Mouse (Mus musculus) kidney, embryonic 14.5 days (tissue): Measurements from ENCODE around the gene Itga11. TPM values are rescaled to one million over a fixed set of nuclear protein-coding genes. Genes with fewer than 3 reads are reported as not detected.
"Not testable (repeated sequence)": the region's sequence is repeated elsewhere in the genome, so short reads cannot be mapped to it uniquely, and the experiment has no call there.

Experiments
- ATAC-seq: fragments of 200-750 bp; cut with Nextera tagmentation; 2 replicates; pipeline ENCODE4 v1.8.0; 2017; ENCODE audit warnings: moderate number of reproducible peaks, mild to moderate bottlenecking, moderate TSS enrichment, moderate library complexity; ENCODE audit not compliant: low FRiP score, low TSS enrichment
- H3K27ac ChIP-seq: fragments of 300-500 bp; sonication (generic); 2 replicates; pipeline ENCODE4 v1.5.1; 2014; ENCODE audit warnings: low read depth, mild to moderate bottlenecking, low read length, moderate library complexity, mixed read lengths
- H3K27me3 ChIP-seq: fragments of 300-500 bp; sonication (generic); 2 replicates; pipeline ENCODE4 v1.6.1; 2014; ENCODE audit warnings: mild to moderate bottlenecking, low read length; ENCODE audit not compliant: control insufficient read depth, insufficient read depth
- H3K36me3 ChIP-seq: fragments of 300-500 bp; sonication (generic); 2 replicates; pipeline ENCODE4 v1.6.1; 2014; ENCODE audit warnings: low read length, mixed read lengths; ENCODE audit not compliant: control insufficient read depth, insufficient read depth
- H3K4me1 ChIP-seq: fragments of 300-500 bp; sonication (generic); 2 replicates; pipeline ENCODE4 v1.6.1; 2014; ENCODE audit warnings: low read length, mixed read lengths; ENCODE audit not compliant: control insufficient read depth, insufficient read depth
- H3K4me2 ChIP-seq: fragments of 300-500 bp; sonication (generic); replicated peaks from 2 replicates; pipeline ENCODE4 v1.6.1; 2014; ENCODE audit warnings: low read depth, mild to moderate bottlenecking, low read length
- H3K4me3 ChIP-seq: fragments of 300-500 bp; sonication (generic); 2 replicates; pipeline ENCODE4 v1.5.1; 2014; ENCODE audit warnings: mild to moderate bottlenecking, low read length
- H3K9ac ChIP-seq: fragments of 300-500 bp; sonication (generic); 2 replicates; pipeline ENCODE4 v1.6.1; 2014; ENCODE audit warnings: low read depth, mild to moderate bottlenecking, low read length, moderate library complexity
- H3K9me3 ChIP-seq: fragments of 300-500 bp; sonication (generic); 2 replicates; pipeline ENCODE4 v1.6.1; 2016; ENCODE audit warnings: low read length; ENCODE audit not compliant: control insufficient read depth
- WGBS: fragments of 180-500 bp; shearing (Covaris S2); extraction: QIAGEN DNeasy Blood & Tissue Kit; methylation state at CpG from one replicate; pipeline ENCODE4 v1.1.7; 2014; 5-methylcytosine and 5-hydroxymethylcytosine counted together
- polyA plus RNA-seq: library from polyadenylated mRNA; unstranded; fragments of >200 nt; fragmentation: Nextera tagmentation; extraction: Ambion mirVana; gene quantifications from 2 replicates; pipeline ENCODE4 v1.2.1, GENCODE M21; 2014

Gene Itga11
- polyA plus RNA-seq, 1 experiment from 2014 or later, result 0.95 TPM

GRCm38 (mm10) chr9:62649444-62649843 is 28.2 kb upstream of the Itga11 start:
- no peak overlapping the region for H3K4me2 ChIP-seq
- no peak overlapping the region for H3K9ac ChIP-seq
- H3K27me3 ChIP-seq, result no peaks in the 10 kb centered on the region
- 85% methylated on average over 3 of the region's 3 CpGs for WGBS
- no peak for ATAC-seq
- H3K9me3 ChIP-seq, result no peaks in the 10 kb centered on the region
- no peak overlapping the region for H3K4me3 ChIP-seq
- H3K36me3 ChIP-seq, result no peaks in the 10 kb centered on the region
- H3K4me1 ChIP-seq, result 0 out of 2 replicates have a peak, but pooled peaks cover 6% of the 10 kb centered on the region
- no peak overlapping the region for H3K27ac ChIP-seq

GRCm38 (mm10) chr9:62650764-62651163 is 26.9 kb upstream of the Itga11 start:
- H3K36me3 ChIP-seq, result no peaks in the 10 kb centered on the region
- H3K27ac ChIP-seq, result no peak overlapping the region
- no peak for ATAC-seq
- 92% methylated on average over 6 of the region's 6 CpGs for WGBS
- H3K9me3 ChIP-seq, result no peaks in the 10 kb centered on the region
- H3K4me2 ChIP-seq, result no peak overlapping the region
- no peak overlapping the region for H3K9ac ChIP-seq
- 0 out of 2 replicates have a peak, but pooled peaks cover 6% of the 10 kb centered on the region for H3K4me1 ChIP-seq
- no peak overlapping the region for H3K4me3 ChIP-seq
- no peaks in the 10 kb centered on the region for H3K27me3 ChIP-seq

DNA sequence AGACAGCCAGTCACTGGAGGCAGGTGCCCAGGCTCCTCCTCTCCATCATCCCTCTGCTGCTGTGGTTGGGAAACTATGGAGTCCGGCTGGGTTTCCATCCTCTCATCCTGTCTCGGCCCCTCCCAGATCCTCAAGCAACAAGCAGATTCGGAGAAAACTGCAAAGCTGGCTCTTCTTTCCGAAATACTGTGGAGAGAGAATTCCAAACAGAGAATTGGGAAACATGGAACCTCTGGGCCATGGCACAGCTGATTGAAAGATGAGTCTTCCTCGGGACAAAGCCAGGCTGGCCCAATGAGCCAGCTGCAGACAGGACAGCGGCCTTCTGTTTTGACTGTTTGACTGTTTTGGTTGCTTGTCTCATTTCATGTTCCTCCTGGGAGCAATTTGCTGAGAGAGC is 23.3 kb upstream of the Itga11 start:
- Histone ChIP-seq H3K4me1 (0 out of 2 replicates have a peak, but pooled peaks cover 2% of the 10 kb centered on the region), H3K27ac (no peak overlapping the region), H3K9ac (no peak overlapping the region), H3K4me3 (no peak overlapping the region), H3K36me3 (no peaks in the 10 kb centered on the region), H3K9me3 (no peaks in the 10 kb centered on the region), H3K27me3 (no peaks in the 10 kb centered on the region), H3K4me2 (no peak overlapping the region)
- ATAC-seq, result no peak
- WGBS, result 49% methylated on average over 6 of the region's 6 CpGs

DNA sequence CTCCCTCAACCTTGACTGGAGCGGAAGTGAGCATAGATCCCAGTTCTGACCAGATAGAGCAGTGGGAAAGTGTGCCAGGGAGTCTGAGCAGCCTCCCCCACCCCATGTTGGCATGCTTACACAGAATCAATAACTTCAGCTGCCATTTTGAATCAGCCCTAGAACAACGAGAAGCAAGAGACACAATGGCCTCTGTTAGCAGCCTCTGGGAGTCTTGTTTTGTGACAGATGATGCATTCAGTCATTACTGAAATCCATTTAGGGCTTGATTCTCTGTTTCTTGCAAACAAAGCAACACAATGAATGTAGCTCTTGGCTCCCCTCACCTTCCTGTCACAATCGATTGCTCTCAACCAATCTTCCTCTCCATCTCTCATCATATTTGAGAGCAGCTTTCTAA is 19.6 kb upstream of the Itga11 start:
- H3K4me1 ChIP-seq, result 0 out of 2 replicates have a peak, but pooled peaks cover 2% of the 10 kb centered on the region
- no peak overlapping the region for H3K9ac ChIP-seq
- H3K9me3 ChIP-seq, result no peaks in the 10 kb centered on the region
- no peak overlapping the region for H3K4me3 ChIP-seq
- H3K36me3 ChIP-seq, result no peaks in the 10 kb centered on the region
- no peaks in the 10 kb centered on the region for H3K27me3 ChIP-seq
- no peak overlapping the region for H3K27ac ChIP-seq
- ATAC-seq, result no peak
- H3K4me2 ChIP-seq, result no peak overlapping the region
- WGBS, result 83% methylated on average over 3 of the region's 3 CpGs

DNA sequence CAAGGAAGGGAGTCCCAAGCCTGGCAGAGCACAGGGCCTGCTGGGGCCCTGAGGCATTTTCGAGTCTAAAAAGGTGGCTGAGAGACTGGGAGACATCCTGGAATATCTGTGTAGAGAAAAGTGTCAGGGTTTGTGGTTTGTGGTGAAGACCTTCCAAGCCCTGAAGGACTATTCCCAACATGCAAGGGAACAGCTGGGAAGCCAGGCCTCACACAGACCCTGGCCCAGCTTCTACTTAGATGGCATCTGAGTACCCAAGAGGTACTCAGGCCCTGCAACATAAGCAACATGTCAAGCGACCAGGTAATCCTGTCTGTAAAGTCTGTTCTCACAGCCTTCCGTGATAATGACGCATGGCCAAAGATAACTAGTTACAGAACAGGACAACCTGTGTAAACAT is 18.6 kb upstream of the Itga11 start:
- WGBS, result 85% methylated on average over 4 of the region's 4 CpGs
- no peak overlapping the region for H3K4me3 ChIP-seq
- no peaks in the 10 kb centered on the region for H3K9me3 ChIP-seq
- no peak for ATAC-seq
- H3K27me3 ChIP-seq, result no peaks in the 10 kb centered on the region
- no peaks in the 10 kb centered on the region for H3K36me3 ChIP-seq
- H3K9ac ChIP-seq, result no peak overlapping the region
- H3K27ac ChIP-seq, result no peak overlapping the region
- H3K4me2 ChIP-seq, result no peak overlapping the region
- peaks cover 5% of the 10 kb centered on the region for H3K4me1 ChIP-seq

DNA sequence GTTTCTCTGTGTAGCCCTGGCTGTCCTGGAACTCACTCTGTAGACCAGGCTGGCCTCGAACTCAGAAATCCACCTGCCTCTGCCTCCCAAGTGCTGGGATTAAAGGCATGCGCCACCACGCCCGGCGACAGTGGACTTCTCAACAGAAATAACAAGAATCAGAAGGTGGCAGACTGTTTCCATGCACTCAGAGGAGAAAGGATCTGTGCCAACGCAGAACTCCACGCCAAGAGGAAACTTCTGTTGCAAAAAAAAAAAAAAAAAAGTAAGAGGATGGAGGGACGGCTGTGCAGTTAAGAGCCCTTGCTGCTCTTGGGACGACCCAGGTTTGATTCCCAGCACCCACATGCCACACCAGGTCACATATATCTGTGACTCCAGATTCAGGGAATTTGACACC is 16.7 kb upstream of the Itga11 start:
- not testable (repeated sequence) for H3K27me3 ChIP-seq, ATAC-seq
- 90% methylated on average over 9 of the region's 9 CpGs for whole genome bisulfite sequencing

GRCm38 (mm10) chr9:62663443-62663842 is 14.2 kb upstream of the Itga11 start:
- no peak overlapping the region for H3K4me3 ChIP-seq
- H3K9ac ChIP-seq, result no peak overlapping the region
- H3K4me2 ChIP-seq, result no peak overlapping the region
- WGBS, result 27% methylated on average over 2 of the region's 2 CpGs
- H3K9me3 ChIP-seq, result no peaks in the 10 kb centered on the region
- H3K27ac ChIP-seq, result no peak overlapping the region
- H3K27me3 ChIP-seq, result no peaks in the 10 kb centered on the region
- no peaks in the 10 kb centered on the region for H3K36me3 ChIP-seq
- ATAC-seq, result no peak
- H3K4me1 ChIP-seq, result peaks cover 4% of the 10 kb centered on the region

More for the DNA sequence above, 16.7 kb upstream of the Itga11 start:
- H3K27ac ChIP-seq, H3K36me3 ChIP-seq, H3K4me3 ChIP-seq, H3K4me2 ChIP-seq, H3K9me3 ChIP-seq, H3K9ac ChIP-seq, H3K4me1 ChIP-seq: not testable (repeated sequence)

- Histone ChIP-seq H3K27ac (no peak overlapping the region), H3K9ac (no peak overlapping the region), H3K36me3 (no peaks in the 10 kb centered on the region), H3K4me2 (no peak overlapping the region), H3K9me3 (no peaks in the 10 kb centered on the region), H3K4me1 (peaks cover 4% of the 10 kb centered on the region), H3K27me3 (no peaks in the 10 kb centered on the region), H3K4me3 (no peak overlapping the region)
- 17% methylated on average over 10 of the region's 10 CpGs for WGBS
- ATAC-seq, result peak; percentile 62; the same call in 1 of the 2 replicates
Measured at GRCm38 (mm10) chr9:62664115-62664725, 13.4 kb upstream of the Itga11 start.

- ATAC-seq, result no peak
- Histone ChIP-seq H3K9me3 (no peaks in the 10 kb centered on the region), H3K27me3 (no peaks in the 10 kb centered on the region), H3K4me3 (no peak overlapping the region), H3K9ac (no peak overlapping the region), H3K27ac (no peak overlapping the region), H3K36me3 (no peaks in the 10 kb centered on the region), H3K4me1 (peaks cover 7% of the 10 kb centered on the region), H3K4me2 (no peak overlapping the region)
- WGBS, result 76% methylated on average over 4 of the region's 4 CpGs
Measured at GRCm38 (mm10) chr9:62665892-62666291, 11.7 kb upstream of the Itga11 start.
